Mouse (Mus musculus): ENCODE measurements around the gene Cox11. TPM values are rescaled to one million over a fixed set of nuclear protein-coding genes. Genes with fewer than 3 reads are reported as not detected.
A peak's percentile ranks its signal among the peaks of the same experiment; 100 is the strongest.

Gene Cox11
- total RNA-seq, 2 experiments from 2014 or later: 24.4 to 25.5 TPM

DNA sequence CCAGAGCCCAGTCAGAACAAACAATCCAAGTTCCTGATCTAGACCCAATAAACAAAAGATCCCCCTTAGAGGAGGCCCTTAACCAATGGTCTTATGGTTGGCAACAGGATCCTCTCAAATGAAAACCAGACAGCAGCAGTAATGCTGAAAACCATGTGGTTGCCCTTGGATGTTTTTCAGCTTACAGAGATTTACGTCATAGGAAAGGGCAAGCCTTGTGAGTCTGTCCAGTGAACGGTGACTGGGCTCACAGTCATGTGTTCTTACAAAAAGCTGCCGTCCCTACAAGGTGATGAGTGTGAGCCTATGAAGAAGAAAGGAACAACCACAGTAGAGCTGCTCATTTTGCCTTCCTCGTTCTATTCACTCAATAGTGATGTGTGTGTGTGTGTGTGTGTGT is 22.7 kb downstream of the Cox11 start:
- no peak for DNase-seq (ENCODE audit: extremely low spot score in 1 of 2, low spot score in 2 of 2)
- intact Hi-C loops (cut with DNase I): no loop called here

DNA sequence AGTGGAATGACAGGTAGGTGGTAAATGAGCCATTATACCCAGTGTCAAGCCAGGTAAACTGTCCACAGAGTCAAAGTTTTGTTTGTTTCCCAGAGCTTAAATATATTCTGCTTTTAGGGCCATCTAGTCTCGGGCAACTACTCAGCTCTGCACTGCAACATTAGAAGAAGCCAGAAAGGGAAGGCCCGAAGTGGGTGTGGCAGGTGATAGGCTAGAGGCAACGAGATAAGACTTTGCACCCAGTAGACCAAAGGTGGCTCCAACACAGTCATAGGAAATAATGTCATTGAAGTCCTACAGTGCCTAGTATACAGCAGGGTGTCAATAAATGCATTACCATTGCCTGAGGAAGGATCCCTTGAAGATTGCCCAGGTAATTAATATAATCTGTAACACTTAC is 25.1 kb downstream of the Cox11 start:
- intact Hi-C loops (cut with DNase I): no loop called here
- no peak for DNase-seq (ENCODE audit: extremely low spot score in 1 of 2, low spot score in 2 of 2)

DNA sequence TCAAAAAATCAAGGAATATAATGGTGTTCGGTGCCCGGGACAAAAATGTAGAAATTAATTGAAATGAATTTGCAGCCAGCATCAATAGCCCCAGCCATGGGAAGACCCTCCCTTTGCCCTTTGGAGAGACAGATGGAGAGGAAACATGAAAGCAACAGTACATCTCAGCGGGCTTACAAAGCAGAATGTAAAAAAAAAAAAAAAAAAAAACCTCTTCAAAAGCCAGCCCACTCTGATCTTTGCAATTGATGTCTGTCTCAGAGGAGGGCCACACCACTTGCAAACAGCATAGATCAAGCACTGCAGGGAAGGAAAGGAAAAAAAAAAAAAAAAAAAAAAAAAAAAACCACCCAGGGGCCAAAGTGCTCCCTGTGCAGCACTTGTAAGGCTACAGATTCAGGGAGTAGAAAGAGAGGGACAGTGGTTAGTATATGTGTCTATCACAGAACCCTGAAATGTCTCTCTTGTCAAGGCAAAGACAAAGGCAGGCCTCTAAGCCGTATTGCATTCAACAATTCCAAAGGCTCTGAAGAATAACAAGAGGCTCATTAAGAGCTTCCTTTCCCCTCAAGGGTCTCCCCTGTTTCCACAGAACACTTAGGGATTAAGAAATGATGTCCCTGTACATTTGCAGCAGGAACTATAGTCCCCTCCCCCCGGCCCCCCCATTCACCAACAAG is 25.8 kb downstream of the Cox11 start:
- intact Hi-C loops (cut with DNase I): no loop called here
- no peak for DNase-seq (ENCODE audit: extremely low spot score in 1 of 2, low spot score in 2 of 2)

DNA sequence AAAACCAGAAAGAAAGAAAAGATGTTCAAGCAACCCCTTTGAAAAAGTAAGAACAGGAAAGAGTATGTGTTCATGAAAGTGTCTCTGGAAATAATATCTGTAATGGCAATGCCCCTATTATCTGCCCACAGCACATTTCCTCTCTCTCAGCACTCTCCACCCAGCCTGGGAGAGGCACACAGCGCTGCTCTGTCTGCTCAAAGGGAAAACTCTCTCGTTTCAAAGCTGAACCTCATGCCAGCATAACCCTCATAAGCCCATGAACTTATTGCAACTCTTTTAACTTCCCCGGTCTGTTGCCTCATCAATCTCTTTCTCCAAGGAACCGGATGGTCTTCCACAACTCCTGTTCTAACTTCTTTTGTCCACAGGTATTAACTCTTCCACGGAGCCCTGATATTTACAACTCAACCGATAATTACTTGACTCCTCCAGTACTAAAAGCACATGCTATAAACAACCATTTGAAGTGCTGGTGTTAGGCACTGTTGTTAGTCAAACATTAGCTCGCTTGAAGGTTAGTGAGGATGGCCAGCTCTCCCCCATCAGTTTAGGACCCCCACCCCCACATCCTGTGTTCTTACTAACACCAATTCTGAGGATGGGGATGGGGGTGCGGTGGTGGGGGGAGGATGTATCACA is 26.5 kb downstream of the Cox11 start:
- intact Hi-C loops (cut with DNase I): no loop called here
- DNase-seq (ENCODE audit: extremely low spot score in 1 of 2, low spot score in 2 of 2): no peak

DNA sequence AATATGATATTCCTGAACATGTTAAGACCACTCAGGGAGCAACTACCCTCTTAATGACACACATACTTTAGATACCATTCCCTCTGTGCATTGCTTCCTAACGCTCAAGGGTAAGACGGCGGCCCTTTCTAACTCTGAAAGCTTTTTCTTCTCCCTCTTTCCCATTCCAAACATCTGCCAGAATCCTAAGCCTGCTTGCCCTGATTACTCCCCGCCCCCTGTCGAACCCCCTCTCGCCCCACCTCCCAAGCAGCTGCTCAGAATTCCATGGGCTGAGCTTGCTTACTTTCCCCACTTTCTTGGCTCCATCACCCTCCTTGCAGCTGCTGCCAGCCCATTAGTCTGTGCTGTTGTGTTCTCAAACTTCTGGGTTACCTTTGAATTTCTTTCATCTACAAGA is 27.2 kb downstream of the Cox11 start:
- intact Hi-C loops (cut with DNase I): no loop called here
- peak in 1 of 2 experiments; percentile 71 for DNase-seq (ENCODE audit: extremely low spot score in 1 of 2, low spot score in 2 of 2)

DNA sequence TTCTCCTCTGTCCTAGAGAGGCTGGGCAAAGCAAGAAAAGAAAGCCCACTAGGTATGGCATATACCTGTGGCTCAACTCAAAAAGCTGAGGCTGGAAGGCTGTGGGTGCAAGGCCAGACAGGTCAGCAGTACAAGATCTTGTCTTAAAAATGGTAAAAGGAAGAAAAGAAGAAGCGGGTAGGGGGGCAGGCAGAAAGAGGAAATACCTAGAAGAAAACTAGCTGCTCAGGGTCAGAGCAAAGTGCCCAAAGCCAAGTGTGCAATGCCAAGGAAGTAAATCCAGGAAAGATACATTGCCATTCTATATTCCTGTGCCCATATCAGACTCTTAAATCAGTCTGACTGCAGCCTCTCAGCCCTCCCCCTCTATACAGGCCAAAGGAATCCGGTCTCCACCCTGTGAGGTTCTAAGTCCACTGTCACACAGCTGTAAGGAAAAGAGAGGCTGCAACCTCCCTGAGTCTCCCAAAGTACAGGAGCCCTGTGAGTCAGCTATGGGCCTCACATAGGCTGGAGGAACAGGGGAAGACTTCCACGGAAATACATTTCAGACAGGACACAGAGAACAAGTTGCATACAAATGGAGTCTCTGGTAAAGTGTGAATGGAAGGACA is 28.3 kb downstream of the Cox11 start:
- no peak for DNase-seq (ENCODE audit: extremely low spot score in 1 of 2, low spot score in 2 of 2)
- intact Hi-C loops (cut with DNase I): no loop called here

DNA sequence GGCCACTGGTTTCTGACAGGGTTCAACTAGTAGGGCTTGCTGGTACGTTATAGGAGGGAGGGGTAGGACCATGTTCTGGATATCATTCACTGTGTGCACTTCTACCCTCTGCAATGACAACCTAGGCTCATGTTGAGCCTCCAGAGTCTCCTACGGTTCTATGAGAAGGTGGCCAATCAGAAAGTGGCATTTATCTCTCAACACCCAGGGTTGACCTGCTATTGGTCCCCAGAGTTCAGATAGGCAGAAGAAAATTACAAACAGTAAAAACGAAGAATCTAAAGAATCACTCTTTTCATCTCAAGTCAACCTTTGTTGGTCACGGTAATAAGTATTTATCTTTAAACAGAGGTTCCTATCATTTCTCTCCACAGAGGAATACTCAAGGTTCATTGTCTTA is 28.9 kb downstream of the Cox11 start:
- intact Hi-C loops (cut with DNase I): no loop called here
- DNase-seq (ENCODE audit: extremely low spot score in 1 of 2, low spot score in 2 of 2): no peak

DNA sequence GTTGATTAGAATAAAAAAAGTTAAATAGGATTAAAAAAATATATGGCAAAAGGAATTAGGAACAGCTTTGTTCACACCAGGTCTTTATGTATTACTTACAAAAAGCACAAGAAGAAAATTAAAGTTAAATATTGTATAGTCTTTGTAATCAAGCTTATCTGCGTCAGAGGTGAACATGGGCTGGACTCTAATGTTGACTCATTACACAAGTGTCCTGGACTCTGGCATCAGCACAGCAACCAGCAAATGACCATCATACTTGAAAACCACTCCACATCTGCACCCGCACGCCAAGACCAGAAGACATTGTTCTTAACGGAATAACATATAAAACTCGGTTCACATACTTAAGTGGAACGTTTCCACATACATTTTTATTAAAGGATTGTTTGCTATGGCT is 29.4 kb downstream of the Cox11 start:
- intact Hi-C loops (cut with DNase I): no loop called here
- no peak for DNase-seq (ENCODE audit: extremely low spot score in 1 of 2, low spot score in 2 of 2)

DNA sequence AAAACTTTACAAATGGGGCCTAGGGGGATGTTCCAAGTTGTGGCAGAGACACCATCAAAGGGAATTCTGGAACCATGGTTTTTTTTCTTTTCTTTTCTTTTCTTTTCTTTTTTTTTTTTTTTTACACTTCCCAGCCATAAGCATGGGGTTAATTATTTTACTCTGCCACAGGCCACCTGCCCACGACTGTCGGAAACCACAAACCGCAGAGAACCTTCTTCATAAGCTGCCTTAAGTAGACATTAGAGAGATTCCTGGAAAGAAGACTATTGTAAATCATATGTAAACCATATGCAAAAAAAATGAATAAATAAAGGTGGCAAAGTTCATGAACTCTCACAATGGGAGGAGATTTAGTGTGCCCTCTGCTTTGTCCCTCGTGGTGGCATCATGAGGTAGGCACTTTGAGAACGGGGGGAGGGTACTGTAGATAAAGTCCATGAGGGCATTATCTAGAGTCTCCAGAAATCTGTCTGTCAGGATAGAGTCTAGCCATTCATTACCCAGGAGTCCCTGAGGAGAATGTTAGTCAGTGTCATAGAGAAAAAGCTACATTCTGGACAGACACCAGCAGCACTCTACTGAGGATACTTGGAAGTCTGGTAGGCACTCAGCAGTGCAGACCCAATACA is 37.6 kb downstream of the Cox11 start:
- no peak for DNase-seq (ENCODE audit: extremely low spot score in 1 of 2, low spot score in 2 of 2)
- intact Hi-C loops (cut with DNase I): no loop called here

DNA sequence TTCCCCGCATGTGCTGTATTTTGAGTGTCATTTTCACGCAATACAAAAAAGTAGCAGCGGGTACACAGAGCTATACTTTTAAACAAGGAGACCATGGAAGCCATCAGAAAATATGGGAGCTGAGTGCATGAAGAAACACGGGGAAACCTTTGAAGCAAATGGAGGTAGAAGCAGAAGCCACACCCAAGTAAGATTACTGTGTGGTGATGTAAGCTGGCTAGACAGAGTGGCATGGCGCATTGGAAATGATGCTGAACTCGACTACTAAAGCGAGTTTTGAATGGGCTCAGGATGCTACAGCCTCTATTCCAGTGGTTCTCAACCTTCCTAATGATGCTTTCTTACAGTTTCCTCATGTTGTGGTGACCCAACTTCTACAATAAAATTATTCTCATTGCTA is 39.1 kb downstream of the Cox11 start:
- intact Hi-C loops (cut with DNase I): no loop called here

DNA sequence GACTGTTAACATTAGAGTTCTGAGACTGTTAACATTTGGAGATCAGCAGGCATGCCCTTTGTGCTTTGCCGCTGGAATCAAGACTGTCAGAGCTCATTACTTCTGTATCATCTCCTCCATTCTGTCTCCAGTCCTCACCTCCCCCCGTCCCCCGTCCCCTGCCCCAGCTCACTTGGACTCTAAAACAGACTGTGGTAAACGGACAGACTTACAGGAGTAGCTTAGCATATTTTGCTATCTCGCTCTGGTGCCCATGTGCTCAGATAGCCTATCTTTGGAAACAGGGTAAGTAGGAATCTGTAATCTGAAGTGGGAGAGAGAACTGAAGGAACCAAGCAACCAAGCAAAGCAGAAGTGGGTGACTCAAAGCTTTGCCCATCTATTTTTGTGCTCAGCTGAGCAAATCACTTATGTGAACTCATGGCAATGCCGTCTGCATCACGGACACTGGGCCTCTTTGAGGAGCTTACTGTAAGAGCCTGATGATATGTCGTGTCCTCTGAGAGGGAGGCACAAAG is 39.9 kb downstream of the Cox11 start:
- no peak for DNase-seq (ENCODE audit: extremely low spot score in 1 of 2, low spot score in 2 of 2)
- intact Hi-C loops (cut with DNase I): no loop called here

More for the DNA sequence above, 39.1 kb downstream of the Cox11 start:
- DNase-seq (ENCODE audit: extremely low spot score in 1 of 2, low spot score in 2 of 2): no peak

DNA sequence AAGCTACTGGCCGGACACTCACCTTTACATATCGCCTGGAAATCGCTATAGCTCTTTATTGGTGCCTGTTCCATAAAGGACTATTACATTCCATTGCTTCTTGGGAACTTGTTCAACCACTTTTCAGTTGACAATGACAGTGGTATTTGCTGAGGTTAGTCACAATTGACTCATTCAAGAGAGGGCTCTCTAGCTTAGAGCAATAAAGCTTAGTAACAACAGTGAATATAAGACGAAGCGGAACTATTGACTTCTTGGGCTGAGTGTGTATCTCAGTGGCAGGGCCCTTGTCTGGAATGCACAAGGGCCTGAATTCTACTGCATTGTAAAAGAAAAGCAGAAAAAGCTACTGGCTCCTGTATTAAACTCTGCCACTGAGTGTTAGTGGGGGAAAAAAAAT is 40.6 kb downstream of the Cox11 start:
- DNase-seq (ENCODE audit: extremely low spot score in 1 of 2, low spot score in 2 of 2): no peak
- intact Hi-C loops (cut with DNase I): no loop called here

DNA sequence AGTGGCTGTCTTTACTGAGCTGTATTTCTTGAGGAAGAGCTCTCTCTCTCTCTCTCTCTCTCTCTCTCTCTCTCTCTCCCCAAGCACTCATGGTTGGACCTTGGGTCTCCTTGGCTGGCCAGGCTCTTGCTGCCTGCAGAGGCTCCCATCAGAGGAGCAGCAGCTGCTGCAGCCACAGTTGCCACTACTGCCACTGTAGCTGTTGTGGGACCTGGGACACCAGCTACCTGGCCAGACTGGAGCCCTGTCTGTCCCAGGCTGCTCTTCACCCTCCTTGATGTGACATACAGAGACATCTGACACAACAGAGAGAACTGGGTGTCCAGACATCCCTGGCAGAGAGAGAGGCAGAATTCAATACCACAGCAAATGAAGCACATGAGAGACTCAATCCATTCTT is 43.2 kb downstream of the Cox11 start:
- DNase-seq (ENCODE audit: extremely low spot score in 1 of 2, low spot score in 2 of 2): no peak
- intact Hi-C loops (cut with DNase I): no loop called here

DNA sequence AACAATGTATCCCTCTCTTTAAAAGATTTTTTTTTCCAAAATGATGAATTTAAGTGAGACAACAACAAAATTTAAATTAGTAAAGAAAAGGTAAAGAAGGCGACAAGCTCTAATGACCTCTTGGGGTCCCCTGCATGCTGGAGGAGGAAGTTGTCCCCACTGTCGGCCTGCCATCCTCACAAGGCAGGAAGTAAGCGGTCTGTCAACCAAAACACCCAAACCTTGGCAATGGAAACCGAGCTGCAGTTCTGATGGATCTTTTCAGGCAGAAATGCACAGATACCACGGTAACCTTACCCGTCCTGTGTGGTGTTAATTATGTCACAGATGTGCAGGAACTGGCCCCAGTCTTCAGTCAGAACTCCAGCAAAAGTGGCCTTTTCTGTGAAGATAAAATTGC is 46.8 kb downstream of the Cox11 start:
- intact Hi-C loops (cut with DNase I): no loop called here
- DNase-seq (ENCODE audit: extremely low spot score in 1 of 2, low spot score in 2 of 2): no peak

DNA sequence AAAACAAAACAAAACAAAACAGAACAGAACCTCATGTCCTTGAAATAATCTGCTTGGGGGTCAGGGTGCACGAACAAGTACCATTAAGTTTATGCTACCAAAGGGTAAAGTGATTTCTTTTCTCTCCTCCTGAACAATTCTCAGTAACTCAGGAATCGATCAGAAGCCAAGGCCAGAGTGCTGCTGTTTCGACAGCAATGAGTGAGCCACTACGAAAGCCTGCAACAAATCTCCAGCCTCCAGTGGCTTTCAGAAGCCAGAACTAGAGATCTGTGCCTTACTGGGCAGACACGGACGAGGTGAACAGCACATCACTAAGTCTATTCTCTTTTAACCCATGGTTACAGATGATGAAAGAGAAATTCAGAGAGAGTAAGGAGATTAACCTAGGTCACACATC is 47.2 kb downstream of the Cox11 start:
- no peak for DNase-seq (ENCODE audit: extremely low spot score in 1 of 2, low spot score in 2 of 2)
- intact Hi-C loops (cut with DNase I): no loop called here

DNA sequence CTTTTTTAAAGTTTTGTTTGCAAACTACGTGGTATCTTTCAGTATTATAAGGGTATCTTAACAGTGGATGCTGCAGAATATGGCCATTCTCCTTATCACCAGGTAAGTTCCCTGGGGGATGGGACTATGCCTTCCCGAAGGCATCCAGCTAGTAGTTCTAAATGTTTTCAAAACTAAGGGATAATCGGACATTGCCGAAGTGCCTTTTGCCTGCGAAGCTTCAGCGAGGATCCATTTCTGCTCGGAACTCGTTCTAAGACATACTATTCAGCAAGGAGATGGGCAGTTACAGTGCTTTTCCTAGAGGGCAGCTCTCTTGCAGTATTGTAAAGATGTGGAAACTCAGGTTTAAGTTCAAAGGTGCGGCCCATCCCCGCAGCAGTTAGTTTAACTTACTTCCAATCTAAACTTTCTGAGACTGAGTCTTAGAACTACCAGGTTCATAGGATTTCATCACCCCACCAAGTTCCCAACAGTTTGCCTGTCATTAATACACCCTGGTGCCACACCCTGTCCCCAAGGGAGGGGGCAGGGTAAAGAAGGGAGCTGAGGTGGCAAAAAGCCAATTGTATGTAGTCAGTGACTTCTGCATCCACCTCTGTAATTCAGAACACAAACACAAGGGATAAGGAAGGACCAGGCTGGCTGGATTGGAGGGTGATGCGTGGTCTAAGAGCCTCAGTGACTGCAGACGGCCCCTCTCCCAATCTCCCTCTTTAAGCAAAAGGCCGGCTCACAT is 48.5 kb downstream of the Cox11 start:
- intact Hi-C loops (cut with DNase I): no loop called here
- no peak for DNase-seq (ENCODE audit: extremely low spot score in 1 of 2, low spot score in 2 of 2)

DNA sequence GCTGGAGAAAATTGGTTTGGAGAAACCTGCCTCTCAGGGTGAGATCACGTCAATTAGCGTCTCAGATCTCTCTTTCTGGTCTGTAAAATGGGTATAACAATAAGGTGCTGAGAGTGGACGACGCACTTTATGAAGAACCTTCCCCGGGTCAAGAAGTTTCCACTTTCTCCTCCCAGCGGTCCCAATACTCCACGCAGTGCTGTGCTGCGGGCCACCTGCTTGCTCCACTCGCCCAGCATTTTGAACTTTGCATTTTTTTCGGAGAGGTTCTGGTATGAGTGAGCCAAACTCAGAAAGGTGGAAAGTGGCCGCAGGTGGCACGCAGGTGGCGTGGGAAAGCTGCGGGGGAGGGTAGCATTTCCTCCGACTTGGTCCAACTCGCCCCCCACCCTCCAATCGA is 49.1 kb downstream of the Cox11 start:
- DNase-seq (ENCODE audit: extremely low spot score in 1 of 2, low spot score in 2 of 2): no peak
- intact Hi-C loops (cut with DNase I): no loop called here

DNA sequence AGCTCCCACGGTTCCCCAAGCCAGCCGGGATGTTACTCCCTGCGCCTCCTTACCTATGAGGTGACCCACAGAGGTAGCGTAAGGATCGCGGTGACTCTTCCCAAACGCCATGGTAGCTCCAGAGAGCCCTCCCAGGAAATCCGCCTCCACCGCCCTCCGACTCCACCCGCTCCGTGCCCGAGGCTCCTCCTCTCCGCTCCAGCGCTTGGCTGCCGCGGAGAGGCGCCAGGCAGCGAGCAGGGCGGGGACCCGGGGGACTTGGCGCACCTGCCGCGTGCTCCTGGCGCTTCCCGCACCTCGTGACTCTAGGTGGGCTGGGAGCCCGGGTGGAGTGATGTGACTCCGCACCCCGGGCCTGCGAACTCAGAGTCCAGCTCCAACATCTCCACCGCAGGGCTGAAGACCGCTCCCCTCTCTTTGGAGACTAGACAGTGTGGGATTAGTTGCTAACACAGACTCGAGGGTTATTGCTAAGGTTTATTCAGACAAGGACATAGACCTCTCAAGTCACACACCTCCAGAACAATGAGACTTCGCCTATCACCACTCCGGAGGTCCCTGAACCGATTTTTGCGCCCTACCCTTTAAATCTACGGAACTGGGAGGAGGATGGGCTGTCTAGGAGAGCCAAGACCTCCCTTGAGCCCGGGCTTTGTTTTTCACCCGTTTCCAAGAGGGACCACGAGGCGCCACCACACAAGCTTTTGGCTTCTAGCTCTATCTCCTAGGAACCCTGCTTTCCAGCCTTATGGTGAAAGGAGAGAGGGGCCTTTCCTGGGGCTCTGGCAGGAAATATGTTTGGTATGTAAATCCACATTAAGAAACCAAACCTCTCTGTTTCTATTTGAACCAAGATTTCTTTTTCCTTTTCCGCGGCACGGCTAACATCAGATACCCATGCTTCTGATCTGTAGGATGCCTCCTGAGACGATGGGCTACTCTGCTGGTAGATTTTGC is 49.8 kb downstream of the Cox11 start, which contains the start of gene Tom1l1:
TSS of gene Tom1l1 (minus strand) at position 907 of the 957 bp plus-strand sequence.
- intact Hi-C loops (cut with DNase I): no loop called here
- DNase-seq (ENCODE audit: extremely low spot score in 1 of 2, low spot score in 2 of 2): peak; percentile 71 to 88

All from left cerebral cortex, postnatal 10 days (tissue).